Mouse (Mus musculus) effector memory CD4-positive, alpha-beta T cell, adult 7 months (primary cell): ENCODE results near the gene Olfr613. TPM values are rescaled to one million over a fixed set of nuclear protein-coding genes. Genes with fewer than 3 reads are reported as not detected.

ENCODE experiments used
- polyA plus RNA-seq: library from polyadenylated mRNA; unstranded; fragments of 100-300 nt; shearing (Covaris generic); gene quantifications from one replicate; pipeline ENCODE4 v1.2.1, GENCODE M21; 2017

Olfr613 gene
- not detected for polyA plus RNA-seq

GRCm38 (mm10) chr7:103547774-103548173 lies at the start of gene Olfr613:
TSS of gene Olfr613 (plus strand) at chr7:103548074.

GRCm38 (mm10) chr7:103512022-103512421 lies 35.9 kb upstream of the Olfr613 start, which contains the start of gene Olfr610:
TSS of gene Olfr610 (minus strand) at chr7:103512122.

GRCm38 (mm10) chr7:103520746-103521145 lies 27.1 kb upstream of the Olfr613 start, which contains the start of gene Olfr611:
TSS of gene Olfr611 (minus strand) at chr7:103520846.

GRCm38 (mm10) chr7:103542617-103543016 lies 5.3 kb upstream of the Olfr613 start, which contains the start of gene Olfr612:
TSS of gene Olfr612 (minus strand) at chr7:103542717.

GRCm38 (mm10) chr7:103555779-103556178 lies 7.9 kb downstream of the Olfr613 start, which contains the start of gene Olfr615:
TSS of gene Olfr615 (plus strand) at chr7:103556079.

GRCm38 (mm10) chr7:103569043-103569442 lies 21.2 kb downstream of the Olfr613 start, which contains the start of gene Olfr616:
TSS of gene Olfr616 (minus strand) at chr7:103569143.

GRCm38 (mm10) chr7:103572761-103573160 lies 24.9 kb downstream of the Olfr613 start, which contains the start of gene Olfr617:
TSS of gene Olfr617 (plus strand) at chr7:103573061.

GRCm38 (mm10) chr7:103589803-103590202 lies 41.9 kb downstream of the Olfr613 start, which contains the start of gene Olfr618:
TSS of gene Olfr618 (plus strand) at chr7:103590103.

GRCm38 (mm10) chr7:103600275-103600674 lies 52.4 kb downstream of the Olfr613 start, which contains the start of gene Olfr619:
TSS of gene Olfr619 (plus strand) at chr7:103600575.

Other genes starting within 250 kb of the Olfr613 start
- gene Olfr596, start 242.4 kb upstream of the Olfr613 start, polyA plus RNA-seq, result not detected
- not detected for gene Olfr597, start 231.8 kb upstream of the Olfr613 start, polyA plus RNA-seq
- gene Olfr598, start 224.5 kb upstream of the Olfr613 start, polyA plus RNA-seq, result not detected
- gene Olfr599, start 212.2 kb upstream of the Olfr613 start, polyA plus RNA-seq, result not detected
- not detected for gene Olfr600, start 198.4 kb upstream of the Olfr613 start, polyA plus RNA-seq
- not detected for gene Olfr601, start 185.4 kb upstream of the Olfr613 start, polyA plus RNA-seq
- gene Olfr603, start 161.9 kb upstream of the Olfr613 start, polyA plus RNA-seq, result not detected
- gene Usp17lc, start 133.0 kb upstream of the Olfr613 start, polyA plus RNA-seq, result not detected
- gene Olfr605, start 102.6 kb upstream of the Olfr613 start, polyA plus RNA-seq, result not detected
- gene Olfr606, start 99.0 kb upstream of the Olfr613 start, polyA plus RNA-seq, result not detected
- gene Olfr607, start 83.9 kb upstream of the Olfr613 start, polyA plus RNA-seq, result not detected
- not detected for gene Olfr608, start 78.2 kb upstream of the Olfr613 start, polyA plus RNA-seq
- not detected for gene Olfr609, start 50.0 kb upstream of the Olfr613 start, polyA plus RNA-seq
- gene Olfr610, start 36.0 kb upstream of the Olfr613 start, polyA plus RNA-seq, result not detected
- gene Olfr611, start 27.2 kb upstream of the Olfr613 start, polyA plus RNA-seq, result not detected
- not detected for gene Olfr612, start 5.4 kb upstream of the Olfr613 start, polyA plus RNA-seq
- gene Olfr615, start 8.0 kb downstream of the Olfr613 start, polyA plus RNA-seq, result 0.23 TPM
- gene Olfr616, start 21.1 kb downstream of the Olfr613 start, polyA plus RNA-seq, result not detected
- not detected for gene Olfr617, start 25.0 kb downstream of the Olfr613 start, polyA plus RNA-seq
- gene Olfr618, start 42.0 kb downstream of the Olfr613 start, polyA plus RNA-seq, result not detected
- not detected for gene Olfr619, start 52.5 kb downstream of the Olfr613 start, polyA plus RNA-seq
- 0.45 TPM for gene Olfr620, start 64.5 kb downstream of the Olfr613 start, polyA plus RNA-seq
- not detected for gene Olfr622, start 94.6 kb downstream of the Olfr613 start, polyA plus RNA-seq
- not detected for gene Olfr623, start 115.6 kb downstream of the Olfr613 start, polyA plus RNA-seq
- not detected for gene Olfr624, start 123.1 kb downstream of the Olfr613 start, polyA plus RNA-seq
- gene Olfr625-ps1, start 134.6 kb downstream of the Olfr613 start, polyA plus RNA-seq, result not detected
- 0.07 TPM for gene Olfr243, start 166.6 kb downstream of the Olfr613 start, polyA plus RNA-seq
- gene Olfr628, start 182.3 kb downstream of the Olfr613 start, polyA plus RNA-seq, result not detected
- gene Olfr629, start 196.9 kb downstream of the Olfr613 start, polyA plus RNA-seq, result not detected
- not detected for gene Olfr630, start 209.3 kb downstream of the Olfr613 start, polyA plus RNA-seq
- gene Olfr69, start 223.5 kb downstream of the Olfr613 start, polyA plus RNA-seq, result not detected
- not detected for gene Olfr68, start 231.6 kb downstream of the Olfr613 start, polyA plus RNA-seq
- not detected for gene Olfr67, start 243.7 kb downstream of the Olfr613 start, polyA plus RNA-seq